Mouse (Mus musculus) midbrain, embryonic 14.5 days (tissue): ENCODE measurements around the gene Chd3. TPM values are rescaled to one million over a fixed set of nuclear protein-coding genes. Genes with fewer than 3 reads are reported as not detected.

Experiments used
- ATAC-seq: fragments of 200-750 bp; cut with Nextera tagmentation; 2 replicates; pipeline ENCODE4 v1.8.0; 2017; ENCODE audit warnings: moderate number of reproducible peaks, moderate library complexity; ENCODE audit not compliant: low FRiP score, low TSS enrichment
- DNase-seq: peaks from one replicate; pipeline ENCODE4 v3.0.0-alpha.2; 2015
- H3K27ac ChIP-seq: fragments of 300-500 bp; sonication (generic); replicated peaks from 2 replicates; pipeline ENCODE4 v1.5.1; 2014; ENCODE audit warnings: mild to moderate bottlenecking, low read depth, low read length, moderate library complexity
- H3K27me3 ChIP-seq: fragments of 300-500 bp; sonication (generic); 2 replicates; pipeline ENCODE4 v1.6.1; 2014; ENCODE audit warnings: low read length, control low read depth, mixed read lengths; ENCODE audit not compliant: control insufficient read depth, insufficient read depth
- H3K36me3 ChIP-seq: fragments of 300-500 bp; sonication (generic); 2 replicates; pipeline ENCODE4 v1.6.1; 2014; ENCODE audit warnings: low read length, control low read depth; ENCODE audit not compliant: control insufficient read depth, insufficient read depth
- H3K4me1 ChIP-seq: fragments of 300-500 bp; sonication (generic); 2 replicates; pipeline ENCODE4 v1.6.1; 2014; ENCODE audit warnings: mild to moderate bottlenecking, antibody characterized with exemption, low read length, control low read depth; ENCODE audit not compliant: control insufficient read depth, insufficient read depth
- H3K4me2 ChIP-seq: fragments of 300-500 bp; sonication (generic); 2 replicates; pipeline ENCODE4 v1.6.1; 2014; ENCODE audit warnings: mild to moderate bottlenecking, low read length, moderate library complexity
- H3K4me3 ChIP-seq: fragments of 300-500 bp; sonication (generic); replicated peaks from 2 replicates; pipeline ENCODE4 v1.5.1; 2014; ENCODE audit warnings: low read depth, low read length
- H3K9ac ChIP-seq: fragments of 300-500 bp; sonication (generic); replicated peaks from 2 replicates; pipeline ENCODE4 v1.6.1; 2014; ENCODE audit warnings: mild to moderate bottlenecking, low read length, moderate library complexity
- H3K9me3 ChIP-seq: fragments of 300-500 bp; sonication (generic); 2 replicates; pipeline ENCODE4 v1.6.1; 2016; ENCODE audit warnings: low read length, control low read depth, mixed read lengths; ENCODE audit not compliant: control insufficient read depth
- WGBS: fragments of 180-500 bp; shearing (Covaris S2); extraction: QIAGEN DNeasy Blood & Tissue Kit; methylation state at CpG from one replicate; pipeline ENCODE4 v1.1.7; 2014; 5-methylcytosine and 5-hydroxymethylcytosine counted together
- polyA plus RNA-seq: library from polyadenylated mRNA; unstranded; fragments of >200 nt; fragmentation: Nextera tagmentation; extraction: Ambion mirVana; gene quantifications from 2 replicates; pipeline ENCODE4 v1.2.1, GENCODE M21; 2014

The Chd3 gene
- polyA plus RNA-seq, 1 experiment from 2014 or later, result 77.5 TPM

DNA sequence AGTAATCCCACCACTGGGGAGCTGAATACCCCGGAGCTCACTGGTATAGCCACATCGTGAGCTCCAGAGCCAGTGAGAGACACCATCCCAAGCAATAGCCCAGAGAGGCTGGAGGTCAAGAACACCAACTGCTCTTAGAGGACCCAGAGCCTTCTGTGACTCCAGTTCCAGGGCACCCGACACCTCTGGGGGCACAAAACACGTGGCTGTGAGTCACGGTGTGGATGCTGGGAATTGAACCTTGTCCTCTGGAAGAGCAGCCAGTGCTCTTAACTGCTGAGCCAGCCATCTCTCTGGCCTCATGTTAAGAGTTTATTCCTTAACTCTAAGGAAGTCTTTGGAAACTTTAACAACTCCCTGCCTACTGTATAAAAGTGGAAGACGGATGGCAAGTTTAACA is 15.8 kb upstream of the Chd3 start:
- DNase-seq (no peak), ATAC-seq (no peak)
- Histone ChIP-seq H3K4me2 (no peak overlapping the region), H3K9me3 (no peaks in the 10 kb centered on the region), H3K9ac (no peak overlapping the region), H3K4me1 (no peaks in the 10 kb centered on the region), H3K4me3 (no peak overlapping the region), H3K36me3 (no peaks in the 10 kb centered on the region), H3K27me3 (no peaks in the 10 kb centered on the region), H3K27ac (no peak overlapping the region)
- 82% methylated on average over 6 of the region's 6 CpGs for WGBS

DNA sequence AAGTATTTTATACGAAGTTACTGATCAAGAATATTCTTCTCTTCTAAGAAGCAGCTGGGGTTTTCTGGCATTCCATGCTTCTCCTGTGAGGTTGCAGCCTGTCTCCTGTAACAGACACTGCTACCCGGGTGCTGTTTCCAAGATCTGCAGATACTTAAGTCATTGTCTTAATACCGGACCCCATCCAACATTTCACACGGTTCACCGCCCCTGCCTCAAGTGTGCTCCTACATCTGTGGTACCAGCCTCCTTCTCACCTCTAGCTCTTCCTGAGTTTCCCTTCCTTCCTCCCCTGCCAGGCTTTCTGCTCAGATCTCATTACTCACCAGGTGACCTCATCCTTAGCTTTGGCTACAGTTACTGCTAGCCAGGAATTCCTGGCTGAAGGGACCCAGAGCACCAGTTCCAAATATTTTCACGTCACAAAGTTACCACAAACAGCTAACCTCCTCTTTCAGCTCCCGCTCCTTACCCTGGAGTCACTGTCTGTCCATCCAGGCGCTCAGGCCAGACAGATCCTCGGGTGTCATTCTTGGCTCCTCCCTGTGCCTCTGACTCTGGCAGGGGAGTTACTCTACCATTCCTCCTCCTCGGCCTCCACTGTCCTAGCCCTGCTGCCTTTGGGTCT is 13.4 kb upstream of the Chd3 start:
- 68% methylated on average over 10 of the region's 10 CpGs for WGBS
- Histone ChIP-seq H3K4me1 (no peaks in the 10 kb centered on the region), H3K9ac (no peak overlapping the region), H3K27me3 (no peaks in the 10 kb centered on the region), H3K4me2 (no peak overlapping the region), H3K9me3 (no peaks in the 10 kb centered on the region), H3K36me3 (no peaks in the 10 kb centered on the region), H3K4me3 (no peak overlapping the region), H3K27ac (no peak overlapping the region)
- DNase-seq, result no peak
- no peak for ATAC-seq

DNA sequence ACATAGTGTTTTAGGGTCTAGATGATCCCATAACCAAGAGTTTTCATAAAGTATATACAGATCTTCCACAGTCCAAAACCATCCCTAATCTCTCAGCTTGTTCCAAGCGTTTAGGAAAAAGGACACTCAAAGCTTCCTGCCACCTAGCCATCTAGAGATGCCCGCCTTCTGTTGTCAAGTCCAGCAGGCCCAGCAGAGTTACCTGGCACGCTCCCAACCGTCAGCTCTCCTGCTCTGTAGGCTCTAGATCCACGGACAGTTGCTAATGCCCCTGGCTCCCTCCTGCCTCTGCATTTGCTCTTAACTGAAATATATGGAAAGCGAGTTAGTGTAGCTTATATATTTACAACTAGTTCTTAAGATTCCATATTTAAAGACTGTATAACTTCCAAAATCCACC is 12.2 kb upstream of the Chd3 start:
- 83% methylated on average over 6 of the region's 6 CpGs for WGBS
- Histone ChIP-seq H3K27ac (no peak overlapping the region), H3K4me1 (no peaks in the 10 kb centered on the region), H3K9ac (no peak overlapping the region), H3K36me3 (no peaks in the 10 kb centered on the region), H3K27me3 (no peaks in the 10 kb centered on the region), H3K9me3 (no peaks in the 10 kb centered on the region), H3K4me3 (no peak overlapping the region), H3K4me2 (no peak overlapping the region)
- DNase-seq (no peak), ATAC-seq (no peak)

DNA sequence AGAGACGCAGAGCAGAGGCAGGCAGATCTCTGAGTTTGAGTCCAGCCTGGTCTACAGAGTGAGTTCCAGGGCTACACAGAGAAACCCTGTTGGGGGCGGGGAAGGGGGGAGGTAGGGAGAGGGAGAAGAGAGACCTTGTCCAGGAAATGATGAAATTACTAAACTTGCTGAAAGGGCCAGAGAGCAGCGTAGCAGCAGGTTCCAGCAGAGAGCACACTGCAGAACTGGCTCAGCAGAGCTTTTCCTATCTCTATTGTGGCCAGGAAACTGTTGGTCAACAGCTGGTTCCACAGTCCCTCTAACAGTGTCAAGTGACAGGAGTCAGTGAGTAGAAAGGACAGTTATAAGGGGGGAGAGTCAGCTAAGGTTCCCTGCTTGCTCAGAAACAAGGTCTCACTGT is 10.4 kb upstream of the Chd3 start:
- Histone ChIP-seq H3K9me3 (no peaks in the 10 kb centered on the region), H3K36me3 (no peaks in the 10 kb centered on the region), H3K9ac (no peak overlapping the region), H3K27ac (no peak overlapping the region), H3K4me3 (no peak overlapping the region), H3K4me1 (no peaks in the 10 kb centered on the region), H3K4me2 (no peak overlapping the region), H3K27me3 (no peaks in the 10 kb centered on the region)
- DNase-seq (no peak), ATAC-seq (no peak)
- WGBS, result 80% methylated on average over 3 of the region's 3 CpGs

DNA sequence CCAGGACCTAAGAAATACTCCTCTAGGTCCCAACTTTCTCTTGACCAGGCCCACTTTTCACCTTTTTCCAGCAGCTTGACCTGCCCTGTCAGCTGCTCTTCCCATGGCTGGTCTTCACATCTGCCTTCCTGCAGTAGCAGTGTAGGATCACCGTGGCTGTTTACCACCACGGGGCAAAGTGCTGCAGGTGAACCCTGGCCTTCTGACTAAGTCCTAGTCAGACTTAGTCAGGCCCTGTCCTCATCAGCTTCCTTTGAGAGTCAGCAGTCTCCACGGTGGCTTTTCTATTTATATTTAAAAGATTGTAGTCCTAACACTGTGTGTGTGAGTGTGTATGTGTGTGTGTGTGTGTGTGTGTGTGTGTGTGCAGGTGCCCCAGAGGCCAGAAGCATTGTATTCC is 8.6 kb upstream of the Chd3 start:
- peaks cover 4% of the 10 kb centered on the region; the same call in 1 of the 2 replicates for H3K36me3 ChIP-seq
- H3K27ac ChIP-seq, result no peak overlapping the region
- DNase-seq, result no peak
- H3K9me3 ChIP-seq, result no peaks in the 10 kb centered on the region
- H3K9ac ChIP-seq, result no peak overlapping the region
- no peak overlapping the region for H3K4me2 ChIP-seq
- no peaks in the 10 kb centered on the region for H3K27me3 ChIP-seq
- no peaks in the 10 kb centered on the region for H3K4me1 ChIP-seq
- no peak for ATAC-seq
- WGBS, result 86% methylated on average over 3 of the region's 3 CpGs
- no peak overlapping the region for H3K4me3 ChIP-seq

DNA sequence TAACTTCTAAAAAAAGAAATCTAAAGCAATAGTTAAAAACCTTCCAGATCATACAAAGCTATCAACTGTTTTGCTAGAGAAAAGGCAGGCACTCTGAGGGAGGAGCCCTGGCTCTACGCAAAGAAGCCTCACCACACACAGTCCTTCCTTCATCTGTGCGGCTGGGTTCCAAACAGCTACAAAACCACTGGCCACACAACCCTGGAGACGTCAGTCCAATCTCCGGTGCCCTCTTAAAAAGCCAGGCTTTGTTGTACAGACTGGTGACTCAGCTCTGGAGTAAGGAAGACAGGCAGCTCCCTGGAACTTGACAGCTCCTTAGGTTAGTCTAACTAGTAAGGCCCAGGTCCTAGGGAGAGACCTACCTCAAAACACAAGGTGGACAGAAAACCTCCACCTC is 6.4 kb upstream of the Chd3 start:
- ATAC-seq (no peak), DNase-seq (no peak)
- Histone ChIP-seq H3K4me2 (no peak overlapping the region), H3K9me3 (no peaks in the 10 kb centered on the region), H3K4me1 (peaks cover 18% of the 10 kb centered on the region), H3K36me3 (peaks cover 4% of the 10 kb centered on the region; the same call in 1 of the 2 replicates), H3K27me3 (no peaks in the 10 kb centered on the region), H3K9ac (no peak overlapping the region), H3K27ac (no peak overlapping the region), H3K4me3 (no peak overlapping the region)
- 89% methylated on average over 4 of the region's 4 CpGs for WGBS

DNA sequence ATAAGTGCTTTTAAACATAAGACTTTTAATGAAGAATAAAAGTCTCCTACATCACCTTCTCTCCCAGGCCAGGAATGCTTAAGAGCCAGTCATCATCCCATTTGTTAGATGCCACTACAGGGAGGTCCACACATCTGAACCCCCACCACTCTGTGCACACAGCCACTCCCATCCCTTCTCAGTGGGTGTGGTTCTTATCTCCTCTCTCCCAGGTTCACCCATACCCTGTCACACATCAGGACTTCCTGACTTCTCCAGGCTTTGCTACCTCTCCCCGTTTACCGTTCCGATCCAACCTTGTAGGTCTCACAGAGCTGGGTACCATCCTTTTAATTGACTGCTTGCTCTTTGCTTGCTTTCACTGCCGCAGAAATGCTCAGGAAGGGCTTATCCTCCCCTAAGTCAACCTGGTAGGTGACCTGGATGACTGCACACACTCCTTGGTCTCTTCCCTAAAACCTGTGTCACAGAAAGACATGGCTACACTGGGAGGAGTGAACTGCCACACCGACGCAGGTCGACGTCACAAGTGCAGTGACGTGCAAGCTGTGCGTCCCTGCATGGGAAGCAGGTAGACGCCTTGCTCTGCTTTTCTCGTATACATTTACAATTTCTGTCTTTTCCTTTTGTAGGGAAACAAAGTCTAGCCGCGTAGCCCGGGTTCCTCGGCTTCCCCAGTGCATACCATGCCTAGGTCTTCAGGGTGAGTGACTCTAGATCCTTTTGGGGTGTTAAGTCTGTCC is 4.2 kb upstream of the Chd3 start:
- peaks cover 23% of the 10 kb centered on the region for H3K4me1 ChIP-seq
- no peak overlapping the region for H3K27ac ChIP-seq
- ATAC-seq, result no peak
- DNase-seq, result no peak
- no peaks in the 10 kb centered on the region for H3K27me3 ChIP-seq
- 96% methylated on average over 16 of the region's 16 CpGs for WGBS
- H3K9ac ChIP-seq, result no peak overlapping the region
- H3K36me3 ChIP-seq, result peaks cover 4% of the 10 kb centered on the region; the same call in 1 of the 2 replicates
- H3K4me3 ChIP-seq, result no peak overlapping the region
- H3K4me2 ChIP-seq, result no peak overlapping the region
- H3K9me3 ChIP-seq, result no peaks in the 10 kb centered on the region

DNA sequence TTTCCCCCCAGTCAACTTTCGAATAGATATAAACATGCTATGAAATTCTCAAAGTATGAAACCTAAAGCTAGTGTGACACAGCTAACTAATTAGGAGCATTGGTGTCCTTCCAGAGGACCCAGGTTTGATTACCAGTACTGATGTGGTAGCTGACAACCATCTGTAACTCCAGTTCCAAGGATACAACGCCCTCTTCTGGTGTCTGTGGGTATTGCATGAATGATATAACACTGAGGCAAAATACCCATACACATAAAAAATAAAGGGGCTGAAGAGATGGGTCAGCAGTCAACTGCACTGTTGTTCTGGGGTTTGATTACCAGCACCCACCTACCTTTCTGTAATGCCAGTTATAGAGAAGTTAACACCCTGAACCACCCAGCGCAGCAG is 3.6 kb upstream of the Chd3 start:
- WGBS, result 68% methylated on average over 3 of the region's 3 CpGs
- no peaks in the 10 kb centered on the region for H3K27me3 ChIP-seq
- H3K9me3 ChIP-seq, result no peaks in the 10 kb centered on the region
- peaks cover 26% of the 10 kb centered on the region for H3K4me1 ChIP-seq
- H3K36me3 ChIP-seq, result peaks cover 4% of the 10 kb centered on the region; the same call in 1 of the 2 replicates
- no peak overlapping the region for H3K4me3 ChIP-seq
- no peak overlapping the region for H3K4me2 ChIP-seq
- H3K27ac ChIP-seq, result no peak overlapping the region; the same call in 1 of the 2 replicates
- no peak for DNase-seq
- ATAC-seq, result no peak
- H3K9ac ChIP-seq, result no peak overlapping the region
